Mouse (Mus musculus): ENCODE measurements around the gene Retsat.

Retsat gene

GRCm38 (mm10) chr6:72588307-72588706 is 10.0 kb upstream of the Retsat start:
- no peak for DNase-seq (ENCODE audit: low spot score in 2 of 2)

DNA sequence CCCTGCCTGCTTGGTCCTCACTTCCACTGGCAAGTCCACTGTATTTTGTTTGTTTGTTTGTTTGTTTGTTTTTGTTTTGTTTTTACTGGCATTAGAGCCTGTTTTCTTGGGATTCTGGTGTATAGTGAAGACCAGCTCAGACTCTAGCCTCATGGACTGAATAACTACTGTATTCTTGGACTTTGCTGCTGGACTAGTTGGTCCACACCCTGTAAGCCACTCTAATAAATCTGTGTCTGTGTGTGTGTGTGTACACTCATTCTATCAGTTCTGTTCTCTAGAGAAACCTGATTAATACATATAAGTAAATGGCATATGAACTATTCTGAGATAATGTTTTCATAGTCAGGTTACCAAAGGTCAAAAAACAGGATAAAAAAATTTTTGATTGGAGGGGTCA is 8.2 kb upstream of the Retsat start:
- DNase-seq (ENCODE audit: low spot score in 2 of 2) = no peak

DNA sequence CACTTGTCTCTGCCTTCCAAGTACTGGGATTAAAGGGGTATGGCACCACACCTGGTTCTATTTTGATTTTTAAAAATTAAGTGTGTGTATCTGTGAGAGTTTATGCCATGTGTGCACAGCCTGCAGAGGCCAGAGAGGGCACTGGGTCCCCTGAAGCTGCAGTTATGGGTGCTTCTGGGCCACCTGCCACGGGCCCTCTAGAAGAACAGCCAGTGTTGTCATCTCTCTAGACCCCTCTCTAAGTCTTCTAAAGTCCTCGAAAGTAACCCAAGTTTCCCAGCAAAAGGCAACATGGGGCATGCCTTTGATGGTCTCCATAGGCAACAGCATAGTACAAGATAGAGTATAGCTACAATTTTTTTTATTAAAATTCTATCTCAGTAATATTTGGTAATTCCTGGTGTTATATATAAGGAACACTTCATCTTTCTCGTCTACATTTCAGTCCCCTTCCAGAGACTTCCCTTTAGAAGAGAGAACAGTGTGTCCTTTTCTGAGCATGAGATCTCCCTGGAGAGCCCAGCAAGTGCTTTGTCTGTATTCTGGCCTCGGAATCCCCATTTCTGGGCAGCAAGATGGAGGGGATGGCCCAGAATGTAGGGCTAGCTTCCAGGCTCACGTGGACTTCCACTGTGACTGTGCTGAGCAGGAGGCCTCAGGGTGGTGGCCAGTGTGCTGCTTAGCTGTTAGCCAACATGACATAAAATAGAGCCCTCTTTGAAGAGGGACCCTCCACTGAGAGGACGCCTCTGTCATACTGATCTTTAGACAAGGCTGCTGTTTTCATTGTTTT is 5.1 kb upstream of the Retsat start:
- no peak for DNase-seq (ENCODE audit: low spot score in 2 of 2)

- DNase-seq (ENCODE audit: low spot score in 2 of 2) = no peak
These were observed 4.4 kb upstream of the Retsat start for GRCm38 (mm10) chr6:72593914-72594313.

GRCm38 (mm10) chr6:72597083-72597874 is 996 bp upstream of the Retsat start:
- peak in 1 of 2 experiments; percentile 7 for DNase-seq (ENCODE audit: low spot score in 2 of 2)

- peak in 1 of 2 experiments; percentile 8 for DNase-seq (ENCODE audit: low spot score in 2 of 2)
These were observed 699 bp downstream of the Retsat start for GRCm38 (mm10) chr6:72598791-72599557.

DNA sequence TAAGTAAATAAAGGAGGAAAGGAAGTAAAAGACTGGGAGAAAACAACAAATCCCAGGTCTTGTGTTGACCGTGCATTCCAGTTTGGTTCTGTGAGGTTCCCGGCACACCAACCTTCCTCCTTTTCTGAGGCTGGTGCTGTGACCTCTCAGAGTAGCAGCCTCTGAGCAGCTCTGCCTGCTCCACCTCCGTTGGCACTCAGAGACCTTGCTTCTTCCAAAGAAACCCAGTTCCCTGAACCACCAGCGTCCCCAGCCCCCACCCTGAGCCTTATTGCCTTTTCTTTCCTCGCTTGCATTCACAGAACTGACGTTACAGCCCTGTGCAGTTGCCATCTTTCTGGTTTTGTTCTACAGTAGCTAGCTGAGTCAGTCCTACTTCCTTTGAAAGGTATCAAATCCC is 1.9 kb downstream of the Retsat start:
- DNase-seq (ENCODE audit: low spot score in 2 of 2) = no peak

DNA sequence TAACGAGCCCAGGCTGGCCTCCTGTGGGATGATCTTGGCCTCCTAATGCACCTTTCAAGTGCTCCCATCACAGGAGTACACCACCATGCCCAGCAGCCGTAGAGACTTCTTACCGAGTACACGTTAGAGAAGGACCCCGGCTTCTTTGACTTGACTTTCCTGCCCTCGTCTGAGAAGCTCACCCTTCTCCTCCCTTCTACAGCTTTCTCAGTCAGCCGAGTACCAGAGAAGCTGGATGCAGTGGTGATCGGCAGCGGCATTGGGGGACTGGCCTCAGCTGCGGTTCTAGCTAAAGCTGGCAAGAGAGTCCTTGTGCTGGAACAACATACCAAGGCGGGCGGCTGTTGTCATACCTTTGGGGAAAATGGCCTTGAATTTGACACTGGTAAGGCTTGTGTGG is 2.5 kb downstream of the Retsat start:
- no peak for DNase-seq (ENCODE audit: low spot score in 2 of 2)

DNA sequence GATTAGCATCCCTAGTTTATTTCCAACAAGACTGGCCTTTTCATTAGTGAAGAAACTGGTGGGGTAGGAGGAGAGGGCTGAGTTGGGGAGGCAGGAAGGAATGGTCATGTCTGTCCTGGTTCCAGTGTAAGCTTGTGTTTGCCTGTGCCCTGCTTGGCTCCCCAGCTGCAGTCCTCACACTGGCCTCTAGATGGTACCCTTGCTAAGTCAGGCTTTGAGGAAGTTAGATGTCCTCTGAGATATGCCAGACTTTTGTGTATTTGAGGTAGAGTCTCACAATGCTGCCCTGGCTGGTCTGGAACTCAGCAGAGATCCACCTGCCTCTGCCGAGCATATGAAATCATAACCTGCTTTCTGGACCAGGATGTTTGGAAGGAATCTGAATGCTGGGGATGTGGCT is 3.5 kb downstream of the Retsat start:
- DNase-seq (ENCODE audit: low spot score in 2 of 2) = peak; percentile 75 to 79

DNA sequence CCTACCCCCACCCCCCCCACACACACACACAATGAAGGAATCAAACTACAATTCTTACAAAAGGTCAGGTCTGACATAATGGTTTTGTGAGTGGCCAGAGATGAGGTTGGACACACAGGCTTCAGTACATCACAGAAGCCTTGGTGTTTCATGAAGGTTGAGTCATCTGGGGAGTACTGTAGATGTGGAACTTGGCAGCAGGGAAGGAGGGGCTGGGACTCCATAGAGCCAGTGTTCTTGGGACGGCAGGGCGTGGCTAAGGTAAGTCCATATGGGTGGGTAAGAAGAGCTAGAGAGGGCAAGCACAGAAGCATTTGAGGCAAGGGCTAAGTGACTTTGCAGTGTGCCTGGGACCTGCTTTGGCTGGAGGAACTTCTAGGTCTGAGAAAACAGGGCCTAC is 5.8 kb downstream of the Retsat start:
- no peak for DNase-seq (ENCODE audit: low spot score in 2 of 2)

DNA sequence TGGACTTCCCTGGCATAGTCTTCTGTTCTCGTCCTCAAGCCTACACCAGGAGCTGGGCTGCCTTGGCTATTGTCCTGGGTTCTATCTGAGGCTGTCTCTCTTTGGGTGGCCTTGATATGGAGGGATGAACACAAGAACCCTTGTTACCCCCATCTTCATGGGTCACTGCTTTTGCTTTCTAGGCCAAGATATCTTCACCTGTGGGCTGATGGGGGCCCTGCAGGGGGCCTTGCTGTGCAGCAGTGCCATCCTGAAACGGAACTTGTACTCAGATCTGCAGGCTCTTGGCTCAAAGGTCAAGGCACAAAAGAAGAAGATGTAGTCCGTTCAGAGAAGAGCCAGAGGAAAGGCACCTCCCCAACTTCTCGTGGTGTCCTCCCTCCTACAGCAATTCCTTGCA is 8.8 kb downstream of the Retsat start:
- DNase-seq (ENCODE audit: low spot score in 2 of 2) = no peak

DNA sequence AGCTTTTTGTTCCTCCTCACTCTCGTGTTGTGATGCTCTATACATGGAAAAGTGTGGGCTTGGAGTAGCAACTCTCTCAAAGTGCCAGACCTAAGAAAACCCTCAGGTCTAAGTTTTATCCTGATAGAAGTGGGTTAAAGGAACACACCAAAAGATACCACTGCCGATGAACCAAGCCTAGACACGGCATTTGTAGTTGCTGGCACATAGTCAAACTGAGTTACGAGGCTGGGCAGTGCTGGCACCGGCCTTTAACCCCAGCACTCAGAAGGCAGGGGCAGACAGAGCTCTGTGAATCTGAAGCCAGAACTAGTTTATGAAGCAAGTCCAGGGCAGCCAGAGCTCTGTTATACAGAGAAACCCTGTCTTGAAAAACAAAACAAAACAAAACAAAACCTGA is 9.4 kb downstream of the Retsat start:
- no peak for DNase-seq (ENCODE audit: low spot score in 2 of 2)

- no peak for DNase-seq (ENCODE audit: low spot score in 2 of 2)
These were observed 10.4 kb downstream of the Retsat start for GRCm38 (mm10) chr6:72608662-72609184.

GRCm38 (mm10) chr6:72610261-72610660 is 12.0 kb downstream of the Retsat start:
- no peak for DNase-seq (ENCODE audit: low spot score in 2 of 2)

- DNase-seq (ENCODE audit: low spot score in 2 of 2) = no peak
These were observed 16.9 kb downstream of the Retsat start for GRCm38 (mm10) chr6:72615151-72615550.

- DNase-seq (ENCODE audit: low spot score in 2 of 2) = no peak
These were observed 17.5 kb downstream of the Retsat start for GRCm38 (mm10) chr6:72615561-72616375.

DNA sequence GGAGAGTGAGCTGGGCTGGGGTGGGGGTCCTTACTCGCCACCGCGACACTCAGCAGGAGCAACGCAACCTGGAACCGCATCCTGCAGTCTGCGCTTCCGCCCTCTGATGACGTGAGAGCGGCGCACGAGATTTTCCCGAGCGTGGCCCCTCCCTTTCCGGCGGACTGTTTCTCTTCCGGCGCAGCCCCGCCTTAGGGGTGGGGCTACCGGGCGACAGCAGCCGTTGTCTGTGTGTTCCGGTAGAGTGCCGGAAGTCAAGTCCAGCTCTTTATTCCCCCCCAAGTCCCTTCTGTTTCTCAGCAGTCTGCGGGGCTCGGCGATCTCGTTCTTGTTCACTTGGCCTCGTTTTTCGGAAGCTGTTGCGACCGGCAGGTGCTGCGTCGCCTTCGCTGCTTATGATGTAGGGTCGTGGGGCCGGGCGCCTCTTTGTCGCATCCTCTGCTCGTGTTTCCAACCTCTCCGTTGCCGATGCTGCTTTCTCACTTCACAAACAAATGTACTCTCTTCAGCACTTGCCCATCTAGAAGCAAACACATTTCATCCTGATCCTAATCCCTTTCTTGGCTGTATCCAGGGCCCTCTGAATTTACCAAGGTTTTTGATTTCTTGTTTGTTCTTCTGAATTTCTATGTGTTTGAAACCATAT is 18.5 kb downstream of the Retsat start, which contains the start of gene Tgoln1:
Tgoln1 (minus strand) TSS at position 358 of the 646 bp plus-strand sequence.
- DNase-seq (ENCODE audit: low spot score in 2 of 2) = peak; percentile 95 to 96

GRCm38 (mm10) chr6:72619734-72620532 is 21.7 kb downstream of the Retsat start:
- no peak for DNase-seq (ENCODE audit: low spot score in 2 of 2)

DNA sequence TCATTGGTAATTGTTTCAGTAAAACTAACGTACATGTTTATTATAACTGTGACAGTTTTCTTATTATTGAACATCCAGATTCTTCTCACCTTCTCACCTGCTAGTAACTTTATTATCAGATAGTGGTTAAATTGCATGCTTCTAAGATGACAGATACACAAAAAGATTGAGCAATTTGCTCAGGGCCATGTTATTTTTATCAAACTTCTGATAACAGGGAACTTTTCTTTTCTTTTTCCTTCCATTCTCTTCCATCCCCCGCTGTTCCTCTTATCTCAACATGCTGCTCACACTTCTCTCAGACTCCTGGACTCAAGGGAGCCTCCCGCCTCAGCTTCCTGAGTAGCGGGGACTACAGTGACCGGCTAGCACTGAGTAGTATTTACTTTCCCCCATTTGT is 22.6 kb downstream of the Retsat start:
- no peak for DNase-seq (ENCODE audit: low spot score in 2 of 2)

DNA sequence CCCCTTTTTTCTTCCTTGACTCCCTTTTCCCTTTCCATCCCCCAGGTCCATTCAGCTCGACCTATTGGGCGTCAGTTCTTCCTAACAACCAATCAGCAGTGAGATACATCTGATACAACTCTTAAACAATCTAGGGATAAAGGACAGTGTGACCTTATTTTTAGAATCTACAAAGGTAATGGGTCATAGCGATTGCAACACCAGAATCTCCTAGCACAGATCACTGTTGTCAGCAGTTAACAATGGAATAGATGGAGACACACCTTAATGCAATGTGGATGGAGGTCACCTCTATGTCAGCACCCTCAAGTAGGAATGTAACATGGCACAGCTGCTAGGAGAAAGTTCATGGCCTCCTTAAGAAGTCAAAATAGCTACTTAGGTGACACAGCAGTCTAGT is 24.6 kb downstream of the Retsat start:
- DNase-seq (ENCODE audit: low spot score in 2 of 2) = no peak
